Mouse (Mus musculus) CH12.LX (cell line): ENCODE measurements around the gene Cacna1c.

Experiments used
- CTCF ChIP-seq, 2 experiments: IDR thresholded peaks in 1 of 2; conservative IDR thresholded peaks in 1 of 2; 2 replicates each; pipeline ENCODE4 v1.5.1; 2011 to 2012; ENCODE audit warnings: low read depth in 2 of 2, low read length in 2 of 2, improper control_type of control experiment in 1 of 2, inconsistent platforms in 1 of 2, mild to moderate bottlenecking in 1 of 2, moderate library complexity in 1 of 2
- EP300 ChIP-seq: IDR thresholded peaks from 2 replicates; pipeline ENCODE4 v1.6.1; 2011; ENCODE audit warnings: low read length, improper control_type of control experiment
- MAX ChIP-seq: IDR thresholded peaks from 2 replicates; pipeline ENCODE4 v1.6.1; 2011; ENCODE audit warnings: low read length, improper control_type of control experiment
- MEF2A ChIP-seq: IDR thresholded peaks from 2 replicates; pipeline ENCODE4 v1.6.1; 2014; ENCODE audit warnings: low read depth, mild to moderate bottlenecking, inconsistent platforms, low read length, improper control_type of control experiment, borderline replicate concordance
- ZNF384 ChIP-seq: IDR thresholded peaks from 2 replicates; pipeline ENCODE4 v1.6.1; 2012; ENCODE audit warnings: low read depth, low read length, improper control_type of control experiment, inconsistent platforms

GRCm38 (mm10) chr6:119204286-119204685, 8.1 kb upstream of the Cacna1c start:
- TF ChIP-seq EP300 (no peak), CTCF (conservative IDR thresholded peaks at IDR 0.05 in 1 of 2, IDR thresholded peaks at IDR 0.05 in 1 of 2; ENCODE audit: low read depth in 2 of 2, low read length in 2 of 2) (no peak), ZNF384 (no peak), MAX (no peak), MEF2A (no peak)
